Mouse (Mus musculus): Measurements from ENCODE around the gene P3h4. TPM values are rescaled to one million over a fixed set of nuclear protein-coding genes. Genes with fewer than 3 reads are reported as not detected.

Gene P3h4
- total and polyA plus RNA-seq, 3 experiments, result 13.4 to 29.7 (median 16.8) TPM

DNA sequence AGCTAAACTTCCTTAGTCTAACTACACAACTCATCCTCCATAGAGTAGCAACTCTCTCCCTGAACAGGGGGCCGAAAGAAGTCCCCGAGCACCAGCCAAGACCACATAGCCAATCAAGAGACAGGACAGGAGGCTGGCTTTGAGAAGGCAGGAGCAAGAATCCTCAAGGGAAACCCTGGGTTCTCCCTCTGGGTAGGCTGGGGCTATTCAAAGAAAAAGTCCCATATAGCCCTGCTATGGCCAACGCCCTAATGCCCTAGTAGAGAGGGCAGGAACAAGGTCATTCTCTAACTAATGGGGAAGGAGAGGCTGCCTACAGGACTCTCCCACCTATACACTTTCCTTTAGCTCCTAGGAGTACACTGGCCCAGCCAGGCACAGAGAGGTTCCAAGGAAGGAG, 29.6 kb downstream of the P3h4 start:
- intact Hi-C loops (cut with DNase I), result no loop called here
- Histone ChIP-seq H3K27me3 (ENCODE audit: control insufficient read depth, insufficient read depth, low read length) (no peaks in the 10 kb centered on the region), H3K79me2 (replicated peaks; ENCODE audit: control insufficient read depth, insufficient read depth, low read length) (peaks cover 12% of the 10 kb centered on the region), H3K27ac (no peak overlapping the region), H3K4me3 (no peak overlapping the region), H3K4me1 (ENCODE audit: control insufficient read depth, insufficient read depth, low read length) (peaks cover 37% of the 10 kb centered on the region), H3K9ac (ENCODE audit: low read depth, low read length) (no peak overlapping the region), H3K36me3 (ENCODE audit: control insufficient read depth, insufficient read depth, low read length) (peaks cover 44% of the 10 kb centered on the region)
- WGBS, result 80% methylated on average over 3 of the region's 3 CpGs
- TF ChIP-seq EP300 (IDR thresholded peaks at IDR 0.05; ENCODE audit: insufficient read depth, low read depth, low read length), result no peak
- TF ChIP-seq POLR2A (IDR thresholded peaks at IDR 0.05; ENCODE audit: insufficient read depth, low read depth, low read length), result no peak
- TF ChIP-seq CTCF (IDR thresholded peaks at IDR 0.05), result no peak
- no peak for DNase-seq

DNA sequence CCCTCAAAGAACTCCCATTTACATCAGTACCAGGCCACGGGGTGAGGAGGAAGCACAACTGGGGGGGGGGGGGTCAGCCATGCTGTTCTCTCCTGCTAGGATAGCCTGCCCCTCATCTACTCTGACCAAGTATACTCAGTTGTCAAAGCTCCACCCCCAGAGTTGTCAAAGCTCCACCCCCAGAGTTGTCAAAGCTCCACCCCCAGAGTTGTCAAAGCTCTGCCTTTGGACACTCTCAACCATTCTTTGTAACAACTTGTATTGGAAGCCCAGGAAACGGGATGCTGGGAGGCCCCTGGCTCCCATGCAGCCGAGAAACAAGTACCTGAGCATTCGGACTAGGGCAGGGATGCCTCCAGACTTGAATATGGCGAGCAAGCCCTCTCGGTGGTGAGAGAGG, 32.0 kb downstream of the P3h4 start:
- Histone ChIP-seq H3K9ac (ENCODE audit: low read depth, low read length) (no peak overlapping the region), H3K27me3 (ENCODE audit: control insufficient read depth, insufficient read depth, low read length) (no peaks in the 10 kb centered on the region), H3K4me1 (ENCODE audit: control insufficient read depth, insufficient read depth, low read length) (peaks cover 23% of the 10 kb centered on the region), H3K4me3 (no peak overlapping the region), H3K36me3 (ENCODE audit: control insufficient read depth, insufficient read depth, low read length) (peaks cover 38% of the 10 kb centered on the region), H3K79me2 (replicated peaks; ENCODE audit: control insufficient read depth, insufficient read depth, low read length) (peaks cover 12% of the 10 kb centered on the region), H3K27ac (no peak overlapping the region)
- DNase-seq, result no peak
- WGBS, result 64% methylated on average over 6 of the region's 6 CpGs
- no peak for TF ChIP-seq POLR2A (IDR thresholded peaks at IDR 0.05; ENCODE audit: insufficient read depth, low read depth, low read length)
- TF ChIP-seq CTCF (IDR thresholded peaks at IDR 0.05), result no peak
- TF ChIP-seq EP300 (IDR thresholded peaks at IDR 0.05; ENCODE audit: insufficient read depth, low read depth, low read length), result no peak
- intact Hi-C loops (cut with DNase I), result no loop called here

DNA sequence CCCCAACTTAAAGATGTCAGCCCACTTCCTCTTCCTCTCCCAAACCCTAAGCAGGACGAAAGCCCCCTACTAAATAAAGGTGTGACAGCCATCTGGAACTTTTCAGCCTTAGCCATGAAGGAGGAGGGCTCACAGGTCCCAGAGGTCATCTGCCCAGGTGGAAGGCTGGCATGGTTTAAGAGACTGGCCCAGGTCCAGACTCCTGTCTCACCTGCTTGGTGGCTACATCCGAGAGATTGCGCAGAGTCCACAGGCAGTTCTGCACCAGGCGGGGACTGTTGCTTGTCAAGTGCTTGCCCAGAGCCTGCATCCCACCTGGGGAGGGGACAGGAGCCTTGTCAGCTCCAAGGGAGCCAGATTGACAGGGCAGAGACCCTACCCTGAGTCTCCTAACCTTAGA, 35.3 kb downstream of the P3h4 start:
- WGBS, result 75% methylated on average over 4 of the region's 4 CpGs
- Histone ChIP-seq H3K79me2 (replicated peaks; ENCODE audit: control insufficient read depth, insufficient read depth, low read length) (peaks cover 3% of the 10 kb centered on the region), H3K4me3 (no peak overlapping the region), H3K36me3 (ENCODE audit: control insufficient read depth, insufficient read depth, low read length) (peaks cover 28% of the 10 kb centered on the region), H3K4me1 (ENCODE audit: control insufficient read depth, insufficient read depth, low read length) (peaks cover 17% of the 10 kb centered on the region), H3K27me3 (ENCODE audit: control insufficient read depth, insufficient read depth, low read length) (no peaks in the 10 kb centered on the region), H3K9ac (ENCODE audit: low read depth, low read length) (no peak overlapping the region), H3K27ac (no peak overlapping the region; the same call in 1 of the 2 replicates)
- DNase-seq, result peak in 1 of 2 experiments; percentile 3
- TF ChIP-seq CTCF (IDR thresholded peaks at IDR 0.05) (no peak), EP300 (IDR thresholded peaks at IDR 0.05; ENCODE audit: insufficient read depth, low read depth, low read length) (no peak), POLR2A (IDR thresholded peaks at IDR 0.05; ENCODE audit: insufficient read depth, low read depth, low read length) (no peak)
- intact Hi-C loops (cut with DNase I), result no loop called here

DNA sequence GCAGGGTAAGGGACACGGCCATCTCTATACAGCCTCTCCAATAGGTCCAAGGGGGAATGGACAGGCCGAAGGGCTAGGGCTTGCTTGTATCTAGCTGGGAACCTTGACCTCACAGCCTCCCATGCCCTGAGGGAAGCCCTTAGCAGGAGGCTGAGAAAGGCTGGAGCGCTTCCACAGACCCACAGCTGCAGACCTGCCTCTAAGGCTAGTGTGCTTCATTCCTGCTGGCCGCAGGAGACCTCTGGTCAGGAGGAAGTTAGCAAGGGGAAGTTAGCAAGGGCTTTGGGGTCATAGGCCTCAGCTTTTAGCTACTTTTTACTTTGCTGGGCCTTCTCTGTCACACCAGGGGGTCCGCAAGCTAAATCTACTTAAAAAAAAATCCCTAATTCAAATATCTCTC, 36.2 kb downstream of the P3h4 start:
- WGBS, result 87% methylated on average over 5 of the region's 5 CpGs
- Histone ChIP-seq H3K79me2 (replicated peaks; ENCODE audit: control insufficient read depth, insufficient read depth, low read length) (peaks cover 2% of the 10 kb centered on the region), H3K9ac (ENCODE audit: low read depth, low read length) (no peak overlapping the region), H3K4me3 (no peak overlapping the region), H3K4me1 (ENCODE audit: control insufficient read depth, insufficient read depth, low read length) (peaks cover 17% of the 10 kb centered on the region), H3K27ac (no peak overlapping the region), H3K36me3 (ENCODE audit: control insufficient read depth, insufficient read depth, low read length) (peaks cover 27% of the 10 kb centered on the region), H3K27me3 (ENCODE audit: control insufficient read depth, insufficient read depth, low read length) (no peaks in the 10 kb centered on the region)
- peak in 1 of 2 experiments; percentile 23 for DNase-seq
- intact Hi-C loops (cut with DNase I), result no loop called here
- TF ChIP-seq CTCF (IDR thresholded peaks at IDR 0.05) (no peak), POLR2A (IDR thresholded peaks at IDR 0.05; ENCODE audit: insufficient read depth, low read depth, low read length) (no peak), EP300 (IDR thresholded peaks at IDR 0.05; ENCODE audit: insufficient read depth, low read depth, low read length) (0 out of 2 replicates have a peak, but pooled peaks have one; percentile 9)

DNA sequence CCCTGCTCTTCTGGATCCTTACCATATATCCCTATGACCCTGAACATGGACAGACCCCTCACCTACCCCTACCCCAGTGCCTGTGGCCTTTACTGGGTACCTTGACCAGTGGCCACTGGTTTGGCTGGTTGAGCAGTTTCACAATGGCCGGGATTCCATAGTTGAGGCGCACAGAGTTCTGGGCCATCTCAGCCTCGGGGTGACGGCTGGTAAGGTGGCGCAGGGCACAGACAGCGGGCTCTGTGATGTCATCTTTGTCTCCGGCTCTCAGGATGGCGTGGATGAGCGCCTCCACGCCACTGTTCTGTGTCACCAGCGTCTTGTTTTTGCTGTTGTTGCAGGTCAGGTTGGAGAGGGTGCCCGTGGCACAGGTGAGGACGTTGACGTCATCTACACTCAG, 36.6 kb downstream of the P3h4 start:
- Histone ChIP-seq H3K36me3 (ENCODE audit: control insufficient read depth, insufficient read depth, low read length) (peaks cover 29% of the 10 kb centered on the region), H3K4me1 (ENCODE audit: control insufficient read depth, insufficient read depth, low read length) (peaks cover 17% of the 10 kb centered on the region), H3K4me3 (no peak overlapping the region), H3K27me3 (ENCODE audit: control insufficient read depth, insufficient read depth, low read length) (no peaks in the 10 kb centered on the region), H3K9ac (ENCODE audit: low read depth, low read length) (no peak overlapping the region), H3K79me2 (replicated peaks; ENCODE audit: control insufficient read depth, insufficient read depth, low read length) (no peaks in the 10 kb centered on the region; the same call in none of the 2 replicates), H3K27ac (no peak overlapping the region)
- 95% methylated on average over 14 of the region's 14 CpGs for WGBS
- TF ChIP-seq CTCF (IDR thresholded peaks at IDR 0.05) (no peak), POLR2A (IDR thresholded peaks at IDR 0.05; ENCODE audit: insufficient read depth, low read depth, low read length) (no peak), EP300 (IDR thresholded peaks at IDR 0.05; ENCODE audit: insufficient read depth, low read depth, low read length) (no peak)
- intact Hi-C loops (cut with DNase I), result no loop called here
- DNase-seq, result no peak

DNA sequence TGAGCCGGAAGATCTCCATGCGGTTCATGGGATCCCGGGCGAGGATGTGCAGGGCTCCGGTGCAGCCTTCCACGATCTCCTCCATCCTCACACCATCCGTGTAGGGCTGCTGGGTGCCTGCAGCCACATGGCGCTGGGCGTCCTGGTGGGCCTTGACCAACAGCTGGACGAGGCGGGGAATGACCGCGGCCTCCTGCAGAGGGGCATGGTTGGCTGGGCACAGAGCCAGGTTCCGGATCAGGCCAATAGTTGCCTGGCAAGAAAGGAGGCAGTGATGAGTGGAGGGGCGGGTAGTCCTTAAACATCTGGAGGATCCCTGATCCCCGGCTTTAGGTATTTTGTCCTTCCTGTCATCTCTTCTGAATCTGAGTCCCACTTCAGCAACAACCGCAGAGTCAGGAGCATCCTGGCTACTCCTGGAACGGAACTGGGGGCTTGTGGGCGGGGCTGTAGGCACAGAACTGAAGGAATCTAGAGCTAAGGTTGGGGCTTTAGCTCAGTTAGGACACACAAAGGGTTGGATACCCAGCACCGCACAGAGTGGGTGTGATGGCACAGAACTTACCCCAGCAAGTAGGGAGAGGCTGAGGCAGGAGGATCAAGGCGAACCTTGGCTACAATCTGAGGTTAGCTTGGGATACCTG, 37.8 kb downstream of the P3h4 start:
- intact Hi-C loops (cut with DNase I), result loop anchor here (1.0 kb wide), 1 partner anchor 9 kb away; no protein-coding TSS in a partner anchor
- WGBS, result 74% methylated on average over 21 of the region's 21 CpGs

More for the DNA sequence above, 37.8 kb downstream of the P3h4 start:
- peak overlapping the region; percentile 72 for H3K27ac ChIP-seq
- TF ChIP-seq CTCF (IDR thresholded peaks at IDR 0.05), result no peak
- TF ChIP-seq EP300 (IDR thresholded peaks at IDR 0.05; ENCODE audit: insufficient read depth, low read depth, low read length), result no peak
- TF ChIP-seq POLR2A (IDR thresholded peaks at IDR 0.05; ENCODE audit: insufficient read depth, low read depth, low read length), result no peak
- no peak for DNase-seq
- peaks cover 19% of the 10 kb centered on the region for H3K4me1 ChIP-seq (ENCODE audit: control insufficient read depth, insufficient read depth, low read length)
- no peaks in the 10 kb centered on the region; the same call in 1 of the 2 replicates for H3K79me2 ChIP-seq (replicated peaks; ENCODE audit: control insufficient read depth, insufficient read depth, low read length)
- no peaks in the 10 kb centered on the region for H3K27me3 ChIP-seq (ENCODE audit: control insufficient read depth, insufficient read depth, low read length)
- peaks cover 26% of the 10 kb centered on the region for H3K36me3 ChIP-seq (ENCODE audit: control insufficient read depth, insufficient read depth, low read length)
- no peak overlapping the region for H3K4me3 ChIP-seq
- no peak overlapping the region for H3K9ac ChIP-seq (ENCODE audit: low read depth, low read length)

Measured in heart, adult 2 months (tissue).